Mouse (Mus musculus): ENCODE results near the gene Celf6. TPM values are rescaled to one million over a fixed set of nuclear protein-coding genes. Genes with fewer than 3 reads are reported as not detected.

Celf6 gene
- polyA plus RNA-seq, 1 experiment: not detected

DNA sequence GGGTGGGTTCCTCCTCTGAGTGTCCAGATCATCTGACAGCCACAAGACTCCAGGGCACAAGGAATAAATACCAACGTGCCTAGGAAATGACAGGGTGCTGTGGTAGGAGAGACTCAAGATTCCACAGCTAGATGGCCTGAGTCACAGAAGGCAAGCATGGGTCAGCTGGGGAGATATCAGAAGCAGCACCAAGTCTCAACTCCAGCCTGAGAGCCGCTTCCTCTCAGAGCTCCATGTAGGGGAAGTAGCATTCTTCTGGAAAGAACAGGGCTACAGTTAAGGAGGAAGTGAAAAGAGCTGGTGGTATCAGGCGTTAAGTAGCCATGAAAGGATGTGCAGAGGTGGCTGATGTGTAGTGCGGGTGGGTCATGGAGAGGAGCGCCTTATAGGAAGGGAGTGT is 33.0 kb upstream of the Celf6 start:
- H3K27me3 ChIP-seq (ENCODE audit: control insufficient read depth, insufficient read depth, insufficient read length): no peaks in the 10 kb centered on the region
- no peak overlapping the region for H3ac ChIP-seq (ENCODE audit: control insufficient read depth, insufficient read length)
- no peak overlapping the region for H3K4me3 ChIP-seq
- peak in 1 of 3 experiments; percentile 9 for TF ChIP-seq MYOD1 (IDR thresholded peaks at IDR 0.05; ENCODE audit: control insufficient read depth in 1 of 3, insufficient read length in 2 of 3, low read depth in 2 of 3)
- no peak for TF ChIP-seq POLR2A (IDR thresholded peaks at IDR 0.05; ENCODE audit: insufficient read length, low read depth)
- peak overlapping the region; percentile 58 for H3K4me2 ChIP-seq (ENCODE audit: low read depth)
- peaks cover 80% of the 10 kb centered on the region for H3K79me2 ChIP-seq (ENCODE audit: control insufficient read depth, insufficient read depth)
- H3K36me3 ChIP-seq (ENCODE audit: control insufficient read depth, insufficient read depth): peaks cover 8% of the 10 kb centered on the region

DNA sequence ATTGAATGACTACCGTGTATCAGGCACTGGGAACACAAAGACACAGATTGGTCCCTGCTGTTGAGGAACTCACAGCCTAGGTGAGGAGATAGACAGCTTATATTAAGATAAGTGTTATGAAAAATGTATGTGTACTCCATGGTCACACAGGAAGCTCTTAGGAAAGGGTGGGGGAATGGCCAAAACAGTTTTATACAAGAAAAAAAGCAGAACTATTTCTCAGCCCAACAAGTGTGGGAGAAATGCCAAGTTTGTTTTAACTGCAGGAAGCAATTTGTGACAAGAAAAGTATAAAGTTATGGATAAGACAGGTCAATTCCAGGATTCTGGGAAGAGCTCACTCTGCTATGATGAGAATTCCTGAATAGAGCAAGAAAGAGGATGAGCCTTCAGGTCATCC is 29.8 kb upstream of the Celf6 start:
- Histone ChIP-seq H3K79me2 (ENCODE audit: control insufficient read depth, insufficient read depth) (peaks cover 71% of the 10 kb centered on the region), H3ac (ENCODE audit: control insufficient read depth, insufficient read length) (no peak overlapping the region)
- TF ChIP-seq POLR2AphosphoS2 (IDR thresholded peaks at IDR 0.05; ENCODE audit: insufficient read length, low read depth) (no peak), MYOG (IDR thresholded peaks at IDR 0.05; ENCODE audit: control insufficient read depth in 1 of 3, insufficient read depth in 1 of 3, insufficient read length in 2 of 3, low read depth in 2 of 3) (no peak), E2F4 (IDR thresholded peaks at IDR 0.05; ENCODE audit: insufficient read depth) (no peak), CEBPB (IDR thresholded peaks at IDR 0.05; ENCODE audit: insufficient read depth, poor library complexity, severe bottlenecking) (no peak), MYOD1 (IDR thresholded peaks at IDR 0.05; ENCODE audit: control insufficient read depth in 1 of 3, insufficient read length in 2 of 3, low read depth in 2 of 3) (no peak), MAX (IDR thresholded peaks at IDR 0.05; ENCODE audit: low read depth) (no peak), SRF (IDR thresholded peaks at IDR 0.05; ENCODE audit: control insufficient read depth, insufficient read length, low read depth) (no peak), REST (IDR thresholded peaks at IDR 0.05; ENCODE audit: insufficient read depth, insufficient read length) (no peak), TCF12 (IDR thresholded peaks at IDR 0.05; ENCODE audit: insufficient read depth, poor library complexity, severe bottlenecking) (no peak)

GRCm38 (mm10) chr9:59548961-59549487 is 28.7 kb upstream of the Celf6 start:
- Histone ChIP-seq H3K79me2 (ENCODE audit: control insufficient read depth, insufficient read depth) (peaks cover 63% of the 10 kb centered on the region), H3K36me3 (ENCODE audit: control insufficient read depth, insufficient read depth) (peaks cover 8% of the 10 kb centered on the region), H3ac (ENCODE audit: control insufficient read depth, insufficient read length) (no peak overlapping the region), H3K27me3 (ENCODE audit: control insufficient read depth, insufficient read depth, insufficient read length) (no peaks in the 10 kb centered on the region), H3K4me2 (ENCODE audit: low read depth) (no peak overlapping the region), H3K4me3 (no peak overlapping the region)
- no peak for TF ChIP-seq CEBPB (IDR thresholded peaks at IDR 0.05; ENCODE audit: insufficient read depth, poor library complexity, severe bottlenecking)
- no peak for TF ChIP-seq TCF12 (IDR thresholded peaks at IDR 0.05; ENCODE audit: insufficient read depth, poor library complexity, severe bottlenecking)
- TF ChIP-seq POLR2A (IDR thresholded peaks at IDR 0.05; ENCODE audit: insufficient read length, low read depth): no peak

More for the DNA sequence above, 29.8 kb upstream of the Celf6 start:
- H3K36me3 ChIP-seq (ENCODE audit: control insufficient read depth, insufficient read depth): peaks cover 8% of the 10 kb centered on the region
- no peaks in the 10 kb centered on the region for H3K27me3 ChIP-seq (ENCODE audit: control insufficient read depth, insufficient read depth, insufficient read length)
- no peak overlapping the region for H3K4me2 ChIP-seq (ENCODE audit: low read depth)
- H3K4me3 ChIP-seq: no peak overlapping the region

DNA sequence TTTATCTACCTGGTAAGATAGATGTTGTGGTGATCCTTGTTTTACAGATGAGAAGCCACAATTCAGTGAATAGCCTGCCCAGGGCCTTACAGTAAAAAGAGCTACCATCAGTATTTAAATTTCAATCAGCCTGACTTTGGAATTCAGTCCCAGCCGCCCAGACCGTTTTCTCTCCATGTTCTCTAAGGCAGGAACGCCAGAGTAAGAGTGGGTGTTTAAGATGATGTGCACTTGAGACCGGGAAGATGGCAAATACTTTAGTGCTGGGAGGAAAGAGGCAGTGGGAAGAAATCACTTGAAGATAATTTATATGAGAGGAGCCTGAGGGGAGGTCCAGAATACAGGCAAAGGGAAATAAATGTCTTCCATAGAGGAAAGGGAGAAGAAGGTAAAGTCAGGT is 27.6 kb upstream of the Celf6 start:
- peaks cover 63% of the 10 kb centered on the region for H3K79me2 ChIP-seq (ENCODE audit: control insufficient read depth, insufficient read depth)
- H3K4me3 ChIP-seq: no peak overlapping the region
- TF ChIP-seq REST (IDR thresholded peaks at IDR 0.05; ENCODE audit: insufficient read depth, insufficient read length) (no peak), POLR2A (IDR thresholded peaks at IDR 0.05; ENCODE audit: insufficient read length, low read depth) (no peak), SRF (IDR thresholded peaks at IDR 0.05; ENCODE audit: control insufficient read depth, insufficient read length, low read depth) (no peak), CEBPB (IDR thresholded peaks at IDR 0.05; ENCODE audit: insufficient read depth, poor library complexity, severe bottlenecking) (no peak), USF1 (IDR thresholded peaks at IDR 0.05; ENCODE audit: low read depth) (no peak), POLR2AphosphoS2 (IDR thresholded peaks at IDR 0.05; ENCODE audit: insufficient read length, low read depth) (no peak), MYOG (IDR thresholded peaks at IDR 0.05; ENCODE audit: control insufficient read depth in 1 of 3, insufficient read depth in 1 of 3, insufficient read length in 2 of 3, low read depth in 2 of 3) (no peak), E2F4 (IDR thresholded peaks at IDR 0.05; ENCODE audit: insufficient read depth) (no peak), TCF12 (IDR thresholded peaks at IDR 0.05; ENCODE audit: insufficient read depth, poor library complexity, severe bottlenecking) (no peak), MAX (IDR thresholded peaks at IDR 0.05; ENCODE audit: low read depth) (no peak)
- H3K27me3 ChIP-seq (ENCODE audit: control insufficient read depth, insufficient read depth, insufficient read length): no peaks in the 10 kb centered on the region
- peaks cover 19% of the 10 kb centered on the region for H3K36me3 ChIP-seq (ENCODE audit: control insufficient read depth, insufficient read depth)
- H3K4me2 ChIP-seq (ENCODE audit: low read depth): no peak overlapping the region
- no peak overlapping the region for H3ac ChIP-seq (ENCODE audit: control insufficient read depth, insufficient read length)

- peaks cover 56% of the 10 kb centered on the region for H3K79me2 ChIP-seq (ENCODE audit: control insufficient read depth, insufficient read depth)
- H3K36me3 ChIP-seq (ENCODE audit: control insufficient read depth, insufficient read depth): peaks cover 20% of the 10 kb centered on the region
- TF ChIP-seq TCF3 (IDR thresholded peaks at IDR 0.05; ENCODE audit: insufficient read length, low read depth) (no peak), TCF12 (IDR thresholded peaks at IDR 0.05; ENCODE audit: insufficient read depth, poor library complexity, severe bottlenecking) (no peak), MYOG (IDR thresholded peaks at IDR 0.05; ENCODE audit: control insufficient read depth in 1 of 3, insufficient read depth in 1 of 3, insufficient read length in 2 of 3, low read depth in 2 of 3) (no peak), POLR2A (IDR thresholded peaks at IDR 0.05; ENCODE audit: insufficient read length, low read depth) (no peak), REST (IDR thresholded peaks at IDR 0.05; ENCODE audit: insufficient read depth, insufficient read length) (no peak), MAX (IDR thresholded peaks at IDR 0.05; ENCODE audit: low read depth) (no peak), POLR2AphosphoS2 (IDR thresholded peaks at IDR 0.05; ENCODE audit: insufficient read length, low read depth) (no peak), SRF (IDR thresholded peaks at IDR 0.05; ENCODE audit: control insufficient read depth, insufficient read length, low read depth) (no peak), MYOD1 (IDR thresholded peaks at IDR 0.05; ENCODE audit: control insufficient read depth in 1 of 3, insufficient read length in 2 of 3, low read depth in 2 of 3) (no peak)
- H3K4me2 ChIP-seq (ENCODE audit: low read depth): no peak overlapping the region
- no peak overlapping the region for H3ac ChIP-seq (ENCODE audit: control insufficient read depth, insufficient read length)
- no peak overlapping the region for H3K4me3 ChIP-seq
- no peaks in the 10 kb centered on the region for H3K27me3 ChIP-seq (ENCODE audit: control insufficient read depth, insufficient read depth, insufficient read length)
Observed at GRCm38 (mm10) chr9:59551017-59551416, 26.7 kb upstream of the Celf6 start.

All from myocyte (in vitro differentiated cells).